Mouse (Mus musculus) ES-E14 (cell line): ENCODE data around the gene Ebf1.

Experiments used
- HCFC1 ChIP-seq: IDR thresholded peaks from 2 replicates; pipeline ENCODE4 v1.6.1; 2012; ENCODE audit warnings: low read length, inconsistent platforms, borderline replicate concordance; ENCODE audit not compliant: insufficient read depth
- ZC3H11A ChIP-seq: IDR thresholded peaks from 2 replicates; pipeline ENCODE4 v1.6.1; 2012; ENCODE audit warnings: low read depth, mild to moderate bottlenecking, inconsistent platforms, low read length, borderline replicate concordance
- ZNF384 ChIP-seq: IDR thresholded peaks from 2 replicates; pipeline ENCODE4 v1.6.1; 2012; ENCODE audit warnings: low read depth, low read length, inconsistent platforms

DNA sequence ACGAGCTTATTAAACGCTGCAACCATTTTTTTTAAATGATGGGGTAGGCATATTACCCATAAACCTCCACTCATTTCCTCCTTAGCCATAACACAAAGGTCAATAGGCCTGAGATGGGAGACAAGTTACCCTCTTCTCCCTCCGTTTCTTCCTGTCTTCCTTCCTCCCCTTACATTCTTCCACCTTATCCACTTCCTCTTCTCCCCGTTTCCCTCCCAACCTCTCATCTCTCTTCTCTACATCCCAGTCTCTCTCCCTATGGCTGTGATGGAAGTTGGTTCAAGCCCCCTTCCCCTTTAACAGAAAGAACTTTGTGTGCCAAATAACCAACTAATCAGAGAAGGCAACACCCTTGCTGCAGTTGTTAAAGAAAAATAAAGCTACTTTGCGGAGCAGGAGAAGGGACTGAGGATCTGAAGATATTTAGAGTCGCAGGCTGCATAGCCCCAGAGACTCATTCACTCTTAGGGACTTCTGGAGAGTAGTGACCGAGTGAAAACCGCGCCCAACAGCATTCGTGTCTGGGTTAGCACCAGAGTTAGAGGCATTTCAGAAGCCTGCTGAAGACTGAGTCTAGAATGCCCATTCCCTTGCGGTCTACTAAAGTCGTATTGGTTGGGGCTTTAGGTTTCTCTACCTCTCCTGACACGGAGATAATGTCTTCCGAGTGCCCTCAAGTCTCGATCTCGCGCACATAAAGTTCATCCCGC is 884 bp upstream of the Ebf1 start:
- TF ChIP-seq HCFC1 (no peak), ZC3H11A (no peak), ZNF384 (no peak)
